Mouse (Mus musculus) limb, embryonic 14.5 days (tissue): ENCODE results near the gene BC049762. TPM values are rescaled to one million over a fixed set of nuclear protein-coding genes. Genes with fewer than 3 reads are reported as not detected.

ENCODE experiments used
- ATAC-seq: fragments of 200-750 bp; cut with Nextera tagmentation; 2 replicates; pipeline ENCODE4 v1.8.0; 2017; ENCODE audit warnings: low read depth, moderate number of reproducible peaks, moderate TSS enrichment; ENCODE audit not compliant: low FRiP score
- DNase-seq: peaks from one replicate; pipeline ENCODE4 v3.0.0-alpha.2; 2015; ENCODE audit warnings: low spot score
- H3K27ac ChIP-seq: fragments of 300-500 bp; sonication (generic); replicated peaks from 2 replicates; pipeline ENCODE4 v1.5.1; 2014; ENCODE audit warnings: low read depth, mild to moderate bottlenecking, low read length, moderate library complexity, mixed read lengths
- H3K27me3 ChIP-seq: fragments of 300-500 bp; sonication (generic); 2 replicates; pipeline ENCODE4 v1.6.1; 2014; ENCODE audit warnings: low read length, mixed read lengths; ENCODE audit not compliant: control insufficient read depth, insufficient read depth
- H3K36me3 ChIP-seq: fragments of 300-500 bp; sonication (generic); 2 replicates; pipeline ENCODE4 v1.6.1; 2014; ENCODE audit warnings: mild to moderate bottlenecking, low read length, moderate library complexity, mixed read lengths; ENCODE audit not compliant: control insufficient read depth, insufficient read depth
- H3K4me1 ChIP-seq: fragments of 300-500 bp; sonication (generic); 2 replicates; pipeline ENCODE4 v1.6.1; 2014; ENCODE audit warnings: antibody characterized with exemption, low read length, mixed read lengths; ENCODE audit not compliant: control insufficient read depth, insufficient read depth
- H3K4me2 ChIP-seq: fragments of 300-500 bp; sonication (generic); replicated peaks from 2 replicates; pipeline ENCODE4 v1.6.1; 2014; ENCODE audit warnings: low read depth, mild to moderate bottlenecking, low read length, moderate library complexity; ENCODE audit not compliant: severe bottlenecking
- H3K4me3 ChIP-seq: fragments of 300-500 bp; sonication (generic); replicated peaks from 2 replicates; pipeline ENCODE4 v1.5.1; 2014; ENCODE audit warnings: low read length
- H3K9ac ChIP-seq: fragments of 300-500 bp; sonication (generic); 2 replicates; pipeline ENCODE4 v1.6.1; 2014; ENCODE audit warnings: mild to moderate bottlenecking, low read depth, low read length, moderate library complexity; ENCODE audit not compliant: severe bottlenecking
- H3K9me3 ChIP-seq: fragments of 300-500 bp; sonication (generic); 2 replicates; pipeline ENCODE4 v1.6.1; 2016; ENCODE audit warnings: low read length; ENCODE audit not compliant: control insufficient read depth
- POLR2A ChIP-seq: fragments of 200-500 bp; IDR thresholded peaks from 2 replicates; pipeline ENCODE4 v1.8.0; 2012; ENCODE audit warnings: inconsistent platforms, mild to moderate bottlenecking, moderate library complexity, borderline replicate concordance; ENCODE audit not compliant: insufficient read depth, insufficient read length; ENCODE audit errors: extremely low read depth
- WGBS: fragments of 180-500 bp; shearing (Covaris S2); extraction: QIAGEN DNeasy Blood & Tissue Kit; methylation state at CpG from one replicate; pipeline ENCODE4 v1.1.7; 2014; 5-methylcytosine and 5-hydroxymethylcytosine counted together
- polyA plus RNA-seq, 2 experiments: library from polyadenylated mRNA; depleted of rRNA in 1 of 2; stranded (reverse) in 1 of 2; unstranded in 1 of 2; fragments of >200 nt; fragmentation: Nextera tagmentation in 1 of 2; extraction: Ambion mirVana in 1 of 2; gene quantifications; 2 replicates each; pipeline versions ENCODE4 v1.2.1 to v1.2.3; 2012 to 2014

The BC049762 gene
- polyA plus RNA-seq, 2 experiments, result 0.36 to 0.40 TPM

- Histone ChIP-seq H3K4me1 (no peaks in the 10 kb centered on the region), H3K27me3 (no peaks in the 10 kb centered on the region), H3K9me3 (no peaks in the 10 kb centered on the region), H3K27ac (no peak overlapping the region), H3K9ac (no peak overlapping the region), H3K36me3 (peaks cover 81% of the 10 kb centered on the region), H3K4me2 (no peak overlapping the region), H3K4me3 (no peak overlapping the region)
- no peak for TF ChIP-seq POLR2A
- WGBS, result 95% methylated on average over 1 of the region's 1 CpGs
- no peak for ATAC-seq
- DNase-seq, result no peak
These were observed 11.6 kb upstream of the BC049762 start for GRCm38 (mm10) chr11:51274418-51274817.

GRCm38 (mm10) chr11:51265326-51265725 is 2.5 kb upstream of the BC049762 start:
- ATAC-seq (no peak), DNase-seq (peak; percentile 52)
- H3K4me1 ChIP-seq, result peaks cover 22% of the 10 kb centered on the region
- H3K4me2 ChIP-seq, result peak overlapping the region; percentile 76; the same call in 1 of the 2 replicates
- no peaks in the 10 kb centered on the region for H3K9me3 ChIP-seq
- WGBS, result 46% methylated on average over 3 of the region's 3 CpGs
- H3K36me3 ChIP-seq, result peaks cover 25% of the 10 kb centered on the region
- H3K4me3 ChIP-seq, result peak overlapping the region; percentile 90; the same call in 1 of the 2 replicates
- H3K27ac ChIP-seq, result no peak overlapping the region
- TF ChIP-seq POLR2A, result no peak
- no peaks in the 10 kb centered on the region for H3K27me3 ChIP-seq
- no peak overlapping the region for H3K9ac ChIP-seq

- DNase-seq (no peak), ATAC-seq (no peak)
- peak overlapping the region; percentile 90 for H3K4me3 ChIP-seq
- H3K4me1 ChIP-seq, result peaks cover 22% of the 10 kb centered on the region
- peaks cover 16% of the 10 kb centered on the region for H3K36me3 ChIP-seq
- no peaks in the 10 kb centered on the region for H3K9me3 ChIP-seq
- no peak overlapping the region for H3K27ac ChIP-seq
- 14% methylated on average over 6 of the region's 6 CpGs for WGBS
- no peak for TF ChIP-seq POLR2A
- H3K27me3 ChIP-seq, result no peaks in the 10 kb centered on the region
- H3K9ac ChIP-seq, result peak overlapping the region; percentile 96
- peak overlapping the region; percentile 76 for H3K4me2 ChIP-seq
These were observed 1.5 kb upstream of the BC049762 start for GRCm38 (mm10) chr11:51264352-51264751.

- under 1% methylated on average over 34 of the region's 50 CpGs for WGBS
- DNase-seq, result peak; percentile 42
These were observed 513 bp upstream of the BC049762 start for GRCm38 (mm10) chr11:51263286-51263831.

GRCm38 (mm10) chr11:51261680-51262219 is 1.1 kb downstream of the BC049762 start, which contains the start of gene Clk4:
Clk4 (plus strand) TSS chr11:51261730.
- 85% methylated on average over 3 of the region's 3 CpGs for WGBS
- no peak for ATAC-seq
- DNase-seq, result no peak
- Histone ChIP-seq H3K4me3 (peak within 1 kb of the TSS; percentile 90), H3K27me3 (no peaks in the 10 kb centered on the region), H3K4me1 (peaks cover 22% of the 10 kb centered on the region), H3K9ac (peak within 1 kb of the TSS; percentile 96), H3K9me3 (no peaks in the 10 kb centered on the region), H3K27ac (0 out of 2 replicates have a peak within 1 kb of the TSS, but pooled peaks have one; percentile 61), H3K4me2 (peak within 1 kb of the TSS; percentile 76), H3K36me3 (no peaks in the 10 kb centered on the region)
- no peak for TF ChIP-seq POLR2A

More at GRCm38 (mm10) chr11:51263286-51263831, 513 bp upstream of the BC049762 start:
- no peaks in the 10 kb centered on the region for H3K9me3 ChIP-seq
- H3K27ac ChIP-seq, result peak overlapping the region; percentile 93
- TF ChIP-seq POLR2A, result no peak
- peak; percentile 29 for ATAC-seq
- H3K4me1 ChIP-seq, result peaks cover 22% of the 10 kb centered on the region
- H3K9ac ChIP-seq, result peak overlapping the region; percentile 96
- peak overlapping the region; percentile 90 for H3K4me3 ChIP-seq
- H3K4me2 ChIP-seq, result peak overlapping the region; percentile 76
- H3K27me3 ChIP-seq, result no peaks in the 10 kb centered on the region
- H3K36me3 ChIP-seq, result peaks cover 8% of the 10 kb centered on the region
